Mouse (Mus musculus) left cerebral cortex, postnatal 25 days (tissue): ENCODE data around the gene Rbm19. TPM values are rescaled to one million over a fixed set of nuclear protein-coding genes. Genes with fewer than 3 reads are reported as not detected.

Source experiments
- DNase-seq, 2 experiments: peaks; one replicate each; pipeline ENCODE4 v3.0.0; 2022; ENCODE audit warnings: low spot score in 2 of 2, mixed read lengths in 1 of 2
- intact Hi-C: fragments of 180-260 bp; cut with DNase I; formaldehyde crosslinking; loops from one replicate; pipeline ENCODE4 v1.15.1; 2025
- total RNA-seq, 2 experiments: library from RNA; stranded (reverse); gene quantifications; 2 replicates each; pipeline ENCODE4 v1.2.3; 2021

Gene Rbm19
- total RNA-seq, 2 experiments from 2014 or later, result 20.1 to 24.7 TPM

- DNase-seq, result no peak
- intact Hi-C loops, result no loop called here
Observed at GRCm38 (mm10) chr5:120130163-120130562, 13.9 kb downstream of the Rbm19 start.

DNA sequence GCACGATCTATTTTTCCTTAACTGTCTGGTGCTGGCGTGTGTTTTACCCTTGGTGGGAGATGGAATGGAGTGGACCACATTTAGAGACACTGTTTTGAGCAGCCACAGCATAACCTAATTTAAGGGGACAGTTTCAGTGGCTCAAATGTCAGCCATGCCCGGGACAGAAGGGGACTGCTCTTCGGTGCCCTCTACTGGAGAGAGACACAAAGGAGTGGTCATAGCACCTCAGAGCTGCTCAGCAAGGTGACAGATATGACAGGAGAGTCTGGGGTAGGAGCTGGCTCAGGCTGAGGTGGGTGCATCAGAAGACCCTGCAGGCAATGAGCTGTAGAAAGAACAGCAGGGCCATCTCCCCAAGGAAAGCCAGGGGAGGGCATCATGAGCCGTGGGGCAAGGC is 15.3 kb downstream of the Rbm19 start:
- no peak for DNase-seq
- intact Hi-C loops, result no loop called here

DNA sequence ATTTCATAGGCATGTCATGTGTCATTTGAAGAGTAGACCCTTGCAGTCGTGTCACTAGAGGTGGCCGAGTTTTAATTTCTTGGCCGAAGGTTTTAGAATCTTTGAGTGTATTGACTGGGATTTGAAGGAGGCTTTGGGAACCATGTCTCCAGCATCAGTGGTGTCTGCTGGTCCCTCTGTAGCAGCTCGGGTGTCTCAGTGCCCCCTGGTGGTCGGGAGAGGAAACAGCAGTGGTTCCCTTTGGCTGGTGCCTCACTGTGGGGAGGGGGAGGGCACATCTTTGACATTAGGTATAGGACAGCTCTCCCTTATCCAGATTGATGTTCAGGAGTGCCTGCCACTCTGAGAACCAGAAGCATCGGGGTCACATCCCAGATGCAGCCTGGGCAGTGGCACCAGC is 17.7 kb downstream of the Rbm19 start:
- peak in 1 of 2 experiments; percentile 37 for DNase-seq
- intact Hi-C loops, result no loop called here

DNA sequence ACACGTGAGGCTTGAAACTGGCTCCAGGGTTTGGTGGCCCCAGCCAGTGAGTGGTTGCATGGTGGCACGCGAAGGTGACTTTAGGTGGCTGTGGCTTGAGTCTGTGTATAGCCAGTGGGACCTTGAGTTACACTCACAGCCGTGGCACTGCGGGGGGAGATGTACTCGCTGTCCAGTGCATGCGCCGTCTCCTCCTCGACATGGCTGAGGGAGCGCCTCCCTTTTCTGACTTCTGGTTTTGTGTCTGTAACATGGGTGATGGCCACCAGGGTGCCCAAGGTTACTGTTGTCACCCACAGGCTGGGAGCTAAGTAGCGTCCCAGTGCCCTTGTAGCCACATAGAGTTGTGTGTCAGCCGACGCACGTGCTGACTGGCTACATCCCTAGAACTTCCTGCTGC is 19.1 kb downstream of the Rbm19 start:
- intact Hi-C loops, result no loop called here

DNA sequence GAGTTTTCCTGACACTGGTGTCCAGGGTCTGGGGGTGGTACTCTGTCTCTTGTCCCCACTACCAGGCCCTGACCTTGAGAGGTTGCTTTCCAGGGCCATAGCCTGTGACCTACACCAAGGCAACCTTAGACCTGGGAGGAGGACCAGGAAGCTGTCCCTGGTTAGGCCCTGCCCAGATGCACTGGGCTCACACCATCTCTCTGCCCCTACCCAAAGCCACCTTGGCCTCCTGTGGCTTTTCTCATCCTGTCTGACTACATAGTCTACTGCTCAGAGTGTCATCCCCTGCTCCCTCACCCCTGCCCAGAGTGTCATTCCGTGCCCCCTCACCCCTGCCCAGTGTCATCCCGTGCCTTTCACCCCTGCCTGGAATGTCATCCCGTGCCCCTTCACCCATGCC is 19.6 kb downstream of the Rbm19 start:
- intact Hi-C loops, result no loop called here
- DNase-seq, result no peak

More for the DNA sequence above, 19.1 kb downstream of the Rbm19 start:
- no peak for DNase-seq

GRCm38 (mm10) chr5:120136236-120136675 is 20.0 kb downstream of the Rbm19 start:
- DNase-seq, result no peak
- intact Hi-C loops, result no loop called here

GRCm38 (mm10) chr5:120137038-120137437 is 20.8 kb downstream of the Rbm19 start:
- no peak for DNase-seq
- intact Hi-C loops, result no loop called here

GRCm38 (mm10) chr5:120137846-120138245 is 21.6 kb downstream of the Rbm19 start:
- DNase-seq, result no peak
- intact Hi-C loops, result no loop called here

GRCm38 (mm10) chr5:120138406-120138805 is 22.1 kb downstream of the Rbm19 start:
- DNase-seq, result no peak
- intact Hi-C loops, result no loop called here

GRCm38 (mm10) chr5:120139224-120139623 is 23.0 kb downstream of the Rbm19 start:
- DNase-seq, result no peak
- intact Hi-C loops, result no loop called here

GRCm38 (mm10) chr5:120143941-120144340 is 27.7 kb downstream of the Rbm19 start:
- DNase-seq, result no peak
- intact Hi-C loops, result no loop called here

DNA sequence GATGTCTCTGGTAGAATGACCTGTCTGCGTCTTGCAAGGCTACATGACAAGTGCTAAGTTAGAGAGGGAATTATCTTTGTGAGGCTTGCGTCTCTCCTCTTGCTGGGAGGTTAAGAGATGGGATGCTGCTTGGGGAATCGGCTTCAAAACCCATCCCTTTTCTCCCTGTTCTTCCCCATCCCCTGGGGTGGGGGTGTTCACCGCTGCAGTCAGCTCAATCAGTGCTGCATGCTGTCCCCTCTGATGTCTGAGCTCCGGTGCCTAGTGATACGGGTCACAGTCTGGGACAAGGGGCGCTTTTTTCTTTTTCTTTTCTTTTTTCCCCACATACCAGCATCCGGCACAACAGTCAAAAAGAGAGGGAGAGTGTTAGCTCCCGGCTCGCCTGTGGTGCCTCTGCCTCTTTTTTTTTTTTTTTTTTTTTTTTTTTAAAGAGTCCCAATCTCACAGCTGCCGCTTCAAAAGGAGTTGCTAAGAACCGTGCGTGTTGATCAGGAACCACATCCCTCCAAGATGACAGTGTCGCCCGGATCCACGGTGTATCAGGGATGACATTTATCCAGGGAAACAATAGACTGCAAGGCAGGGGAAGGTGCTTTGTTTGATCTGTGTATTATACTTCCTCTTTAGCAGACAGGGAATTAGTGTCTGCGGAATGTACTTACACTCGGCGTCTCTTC is 29.2 kb downstream of the Rbm19 start:
- intact Hi-C loops, result loop anchor here (2.0 to 5.0 kb wide), 2 partner anchors 295 to 312 kb away; no protein-coding TSS in a partner anchor

GRCm38 (mm10) chr5:120146051-120146385 is 29.8 kb downstream of the Rbm19 start:
- intact Hi-C loops, result loop anchor here (2.0 to 5.0 kb wide), 2 partner anchors 295 to 311 kb away; no protein-coding TSS in a partner anchor
- peak; percentile 56 to 66 for DNase-seq

More for the DNA sequence above, 29.2 kb downstream of the Rbm19 start:
- DNase-seq, result no peak

DNA sequence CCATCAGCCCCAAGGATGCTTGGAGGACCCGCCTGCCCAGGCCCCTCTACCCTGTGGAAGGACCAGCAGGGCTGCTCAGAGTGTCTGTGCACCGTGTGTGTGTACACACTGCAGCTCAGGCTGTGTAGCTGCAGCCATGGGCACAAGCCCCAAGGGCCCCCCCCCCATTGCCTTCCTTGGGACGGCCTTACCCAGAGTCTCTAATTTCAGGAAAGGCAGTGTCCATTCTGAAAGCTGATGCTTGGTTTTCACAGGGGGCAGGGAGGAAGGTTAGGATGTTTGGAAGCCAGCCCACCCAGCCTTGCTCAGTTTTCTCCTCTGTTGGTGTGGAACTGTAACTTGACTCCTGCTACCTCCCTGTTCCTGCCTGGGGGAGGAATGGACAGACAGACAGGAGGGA is 30.6 kb downstream of the Rbm19 start:
- intact Hi-C loops, result loop anchor here (2.0 to 5.0 kb wide), 2 partner anchors 294 to 310 kb away; no protein-coding TSS in a partner anchor
- no peak for DNase-seq

- intact Hi-C loops, result loop anchor here (5.0 kb wide), 1 partner anchor 309 kb away; no protein-coding TSS in a partner anchor
- DNase-seq, result peak; percentile 29 to 84
Observed at GRCm38 (mm10) chr5:120148246-120148645, 32.0 kb downstream of the Rbm19 start.

DNA sequence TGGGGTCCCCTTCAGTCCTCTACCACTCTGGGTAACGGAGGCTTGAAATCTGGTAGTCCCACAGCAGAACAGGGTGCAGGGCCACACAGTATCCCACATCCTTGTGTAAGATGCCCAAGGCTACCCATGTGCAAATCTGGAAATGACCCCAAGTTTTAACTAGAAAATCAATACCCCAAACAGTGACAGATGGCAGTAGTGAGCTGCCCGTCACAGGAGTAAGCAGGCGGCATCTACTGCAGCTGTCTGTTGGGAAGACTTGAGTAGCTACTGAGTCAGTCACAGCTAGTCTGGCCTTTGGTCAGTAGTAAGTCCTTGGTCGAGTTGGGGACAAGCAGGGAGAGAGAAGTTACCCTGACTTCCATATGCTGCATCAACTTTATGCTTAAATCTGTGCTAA is 34.9 kb downstream of the Rbm19 start:
- intact Hi-C loops, result loop anchor here (2.0 to 10.0 kb wide), 2 partner anchors 60 to 454 kb away; no protein-coding TSS in a partner anchor
- no peak for DNase-seq

DNA sequence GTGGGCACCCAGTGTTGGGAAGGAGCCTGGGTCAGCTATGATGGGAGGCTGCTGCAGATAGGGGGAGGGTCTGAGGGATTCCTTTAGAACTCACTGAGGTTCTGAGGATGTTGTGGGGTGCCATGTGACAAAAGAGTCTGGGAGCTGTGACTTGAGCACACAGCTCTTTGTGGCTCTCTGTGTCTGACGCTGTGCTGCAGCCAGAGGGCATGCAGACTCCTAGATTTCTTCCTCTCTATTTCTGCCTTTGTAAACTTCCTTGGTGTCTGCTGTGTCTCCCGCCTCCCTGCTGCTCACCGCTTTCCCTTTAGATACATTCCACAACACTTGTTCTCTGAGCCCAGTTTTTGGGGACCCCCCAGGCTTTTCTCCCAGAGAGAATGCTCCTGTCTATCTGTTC is 36.9 kb downstream of the Rbm19 start:
- intact Hi-C loops, result loop anchor here (10.0 kb wide), 1 partner anchor 452 kb away; no protein-coding TSS in a partner anchor
- no peak for DNase-seq

- intact Hi-C loops, result loop anchor here (10.0 kb wide), 1 partner anchor 449 kb away; no protein-coding TSS in a partner anchor
- DNase-seq, result no peak
Observed at GRCm38 (mm10) chr5:120155672-120156071, 39.4 kb downstream of the Rbm19 start.

DNA sequence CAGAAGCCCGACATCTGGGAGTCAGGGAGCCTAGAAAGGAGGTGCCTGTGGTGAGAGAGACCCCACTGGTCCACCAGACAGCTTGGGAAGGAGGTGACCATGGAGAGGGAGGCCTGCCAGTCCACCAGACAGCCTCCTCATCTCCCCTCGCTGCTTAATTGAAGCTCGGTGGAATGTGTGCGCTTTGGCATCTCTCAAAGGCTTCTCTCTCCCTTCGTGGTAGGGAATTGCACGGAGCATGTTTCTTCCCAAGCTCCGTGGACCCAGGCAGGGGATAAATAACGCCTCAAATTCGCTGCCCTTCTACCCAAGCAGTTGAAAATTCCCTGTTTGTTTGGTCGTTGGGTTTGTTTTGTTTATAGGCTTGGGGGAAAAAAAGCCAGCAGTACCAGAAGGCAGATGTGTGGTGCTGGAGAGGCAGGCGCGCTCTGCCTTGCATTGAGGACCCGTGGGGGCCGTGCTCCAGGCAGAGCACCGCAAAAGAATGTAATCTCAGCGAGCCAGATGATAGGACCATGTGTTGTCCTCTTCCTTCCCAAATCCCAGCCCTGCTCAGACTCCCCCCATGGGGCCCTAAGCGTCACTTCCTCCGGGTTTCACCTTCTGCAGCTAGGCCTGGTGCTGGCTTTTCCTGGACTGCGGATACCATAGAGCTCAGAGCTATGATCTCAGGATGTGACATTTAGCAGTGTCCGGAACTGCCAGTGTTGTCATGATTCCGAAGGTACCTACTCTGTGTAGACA is 40.1 kb downstream of the Rbm19 start:
- DNase-seq, result no peak
- intact Hi-C loops, result loop anchor here (10.0 kb wide), 1 partner anchor 448 kb away; no protein-coding TSS in a partner anchor

DNA sequence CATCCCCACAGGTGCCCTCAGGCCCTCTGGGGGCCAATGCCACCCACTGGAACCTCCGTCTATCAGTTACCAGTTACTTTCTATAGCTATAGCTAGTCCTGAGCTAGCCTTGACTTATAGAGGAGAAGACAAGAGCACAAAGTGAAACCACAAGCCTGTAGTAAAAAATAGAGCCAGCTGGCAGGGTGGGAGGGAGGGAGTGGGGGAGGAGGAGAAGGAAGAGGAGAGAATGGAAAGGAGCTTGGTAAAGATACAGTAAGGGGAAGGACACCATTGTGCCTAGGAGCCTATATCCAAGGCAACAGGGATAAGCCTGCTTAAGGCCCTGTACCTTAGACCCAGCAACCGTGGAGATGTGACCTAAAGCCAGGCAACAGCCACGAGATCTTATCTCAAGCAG is 40.9 kb downstream of the Rbm19 start:
- intact Hi-C loops, result loop anchor here (10.0 kb wide), 1 partner anchor 448 kb away; no protein-coding TSS in a partner anchor
- DNase-seq, result peak in 1 of 2 experiments; percentile 27
